Mouse (Mus musculus): Measurements from ENCODE around the gene Cnnm1. TPM values are rescaled to one million over a fixed set of nuclear protein-coding genes. Genes with fewer than 3 reads are reported as not detected.

Gene Cnnm1
- total and polyA plus RNA-seq, 2 experiments from 2014 or later, result 2.5 to 9.6 TPM

DNA sequence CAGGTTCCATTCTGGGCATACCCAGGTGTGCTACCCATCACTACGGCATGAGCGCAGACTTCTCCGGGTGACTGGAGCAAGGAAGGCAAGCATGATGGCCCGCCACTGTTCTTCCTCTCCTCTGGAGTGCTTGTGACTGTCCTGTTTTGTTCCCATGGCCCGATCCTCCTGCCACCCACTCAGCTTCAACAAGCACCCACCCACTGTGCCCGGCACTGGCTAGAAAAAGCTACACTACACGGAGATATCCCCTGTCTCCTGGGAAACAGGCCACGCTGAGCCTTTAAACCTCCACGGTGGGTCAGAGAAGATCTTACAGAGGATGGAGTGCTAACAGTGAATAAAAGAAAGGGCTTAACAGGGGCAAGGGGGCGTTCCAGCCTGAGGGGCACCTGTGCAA lies 79.0 kb downstream of the Cnnm1 start:
- Histone ChIP-seq H3K4me3 (ENCODE audit: low read length) (no peak overlapping the region), H3K4me2 (ENCODE audit: low read depth, low read length) (no peak overlapping the region), H3K27me3 (ENCODE audit: insufficient read depth, low read length) (no peaks in the 10 kb centered on the region), H3K4me1 (ENCODE audit: insufficient read depth, low read length) (no peaks in the 10 kb centered on the region), H3K9ac (replicated peaks; ENCODE audit: low read length) (no peak overlapping the region), H3K36me3 (ENCODE audit: insufficient read depth, low read length) (0 out of 2 replicates have a peak, but pooled peaks cover 12% of the 10 kb centered on the region), H3K9me3 (ENCODE audit: low read length) (no peaks in the 10 kb centered on the region), H3K27ac (no peak overlapping the region)
- TF ChIP-seq CTCF (IDR thresholded peaks at IDR 0.05; ENCODE audit: low read depth), result no peak
- ATAC-seq (no peak), DNase-seq (ENCODE audit: low spot score) (no peak)
- whole genome bisulfite sequencing, result 66% methylated on average over 10 of the region's 10 CpGs

DNA sequence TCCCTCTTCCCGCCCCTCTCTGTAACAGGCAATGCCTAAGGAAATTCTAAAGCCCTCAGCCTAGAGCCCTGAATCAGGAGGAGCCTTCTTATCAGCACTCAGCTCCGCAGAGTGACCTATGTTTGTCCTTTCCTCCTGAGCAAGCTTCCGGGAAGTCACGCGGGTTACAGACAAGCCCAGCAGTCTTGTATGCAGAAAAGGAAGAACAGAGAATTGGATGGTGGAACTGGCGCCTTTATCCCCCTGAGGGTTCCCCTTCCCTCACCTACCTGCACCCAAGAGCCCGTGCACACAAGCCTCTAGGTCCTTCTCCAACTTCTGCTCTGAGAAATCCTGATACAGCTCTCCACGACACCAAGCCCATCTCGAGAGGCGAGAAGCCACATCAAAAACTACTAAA lies 80.2 kb downstream of the Cnnm1 start:
- WGBS, result 75% methylated on average over 9 of the region's 10 CpGs
- H3K4me2 ChIP-seq (ENCODE audit: low read depth, low read length), result peak overlapping the region; percentile 42; the same call in 1 of the 2 replicates
- H3K36me3 ChIP-seq (ENCODE audit: insufficient read depth, low read length), result 0 out of 2 replicates have a peak, but pooled peaks cover 3% of the 10 kb centered on the region
- H3K27ac ChIP-seq, result no peak overlapping the region
- H3K9ac ChIP-seq (replicated peaks; ENCODE audit: low read length), result 0 out of 2 replicates have a peak overlapping the region, but pooled peaks have one; percentile 7
- ATAC-seq (no peak), DNase-seq (ENCODE audit: low spot score) (no peak)
- no peaks in the 10 kb centered on the region for H3K27me3 ChIP-seq (ENCODE audit: insufficient read depth, low read length)
- TF ChIP-seq CTCF (IDR thresholded peaks at IDR 0.05; ENCODE audit: low read depth), result no peak
- H3K4me1 ChIP-seq (ENCODE audit: insufficient read depth, low read length), result peaks cover 5% of the 10 kb centered on the region
- no peak overlapping the region for H3K4me3 ChIP-seq (ENCODE audit: low read length)
- H3K9me3 ChIP-seq (ENCODE audit: low read length), result no peaks in the 10 kb centered on the region

DNA sequence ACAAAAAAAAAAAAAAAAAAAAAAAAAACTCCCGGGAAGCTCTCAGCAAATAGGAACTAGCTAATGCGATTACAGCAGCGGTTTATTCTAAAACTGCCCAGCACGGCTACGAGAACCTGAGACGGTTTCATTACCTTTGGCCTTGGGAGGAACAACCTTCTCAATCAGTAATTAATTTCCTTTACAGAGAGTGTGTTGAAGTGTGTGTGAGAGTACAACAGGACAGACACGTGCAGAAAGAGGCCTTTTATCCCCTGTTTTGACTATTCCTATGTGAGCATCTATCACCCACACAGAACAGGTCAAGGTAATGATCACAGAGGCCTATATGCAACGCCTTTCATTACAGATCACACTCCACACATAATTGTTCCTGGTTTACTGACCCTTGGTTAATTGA lies 81.1 kb downstream of the Cnnm1 start:
- no peak for DNase-seq (ENCODE audit: low spot score)
- Histone ChIP-seq H3K9me3 (ENCODE audit: low read length) (no peaks in the 10 kb centered on the region), H3K36me3 (ENCODE audit: insufficient read depth, low read length) (no peaks in the 10 kb centered on the region), H3K27ac (no peak overlapping the region), H3K4me2 (ENCODE audit: low read depth, low read length) (peak overlapping the region; percentile 42), H3K27me3 (ENCODE audit: insufficient read depth, low read length) (no peaks in the 10 kb centered on the region), H3K4me1 (ENCODE audit: insufficient read depth, low read length) (peaks cover 6% of the 10 kb centered on the region), H3K4me3 (ENCODE audit: low read length) (peak overlapping the region; percentile 8; the same call in 1 of the 2 replicates), H3K9ac (replicated peaks; ENCODE audit: low read length) (no peak overlapping the region)
- no peak for ATAC-seq
- whole genome bisulfite sequencing, result 25% methylated on average over 8 of the region's 8 CpGs
- no peak for TF ChIP-seq CTCF (IDR thresholded peaks at IDR 0.05; ENCODE audit: low read depth)

DNA sequence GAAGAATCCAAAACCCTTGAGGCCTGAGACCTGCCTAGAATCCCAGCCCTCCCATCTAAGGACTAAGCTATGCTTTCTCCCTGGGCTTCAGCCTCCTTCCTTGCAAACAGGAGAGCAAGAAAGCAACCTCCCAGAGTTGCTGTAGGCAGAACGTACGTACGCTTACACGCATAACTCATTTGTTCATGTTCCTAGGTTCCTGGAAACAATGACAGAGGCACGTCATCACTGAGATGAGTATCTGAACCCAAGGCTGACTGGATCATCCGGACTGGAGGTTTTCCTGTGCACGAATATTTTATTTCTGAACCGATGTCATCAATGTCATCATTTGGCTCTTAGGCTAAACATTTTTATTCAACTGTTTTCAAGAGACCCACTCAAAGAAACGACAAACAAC lies 81.8 kb downstream of the Cnnm1 start:
- H3K4me1 ChIP-seq (ENCODE audit: insufficient read depth, low read length), result peaks cover 6% of the 10 kb centered on the region
- H3K4me3 ChIP-seq (ENCODE audit: low read length), result no peak overlapping the region
- no peaks in the 10 kb centered on the region for H3K9me3 ChIP-seq (ENCODE audit: low read length)
- no peak overlapping the region for H3K27ac ChIP-seq
- no peak overlapping the region for H3K9ac ChIP-seq (replicated peaks; ENCODE audit: low read length)
- no peaks in the 10 kb centered on the region for H3K27me3 ChIP-seq (ENCODE audit: insufficient read depth, low read length)
- H3K4me2 ChIP-seq (ENCODE audit: low read depth, low read length), result peak overlapping the region; percentile 42
- DNase-seq (ENCODE audit: low spot score) (no peak), ATAC-seq (no peak)
- TF ChIP-seq CTCF (IDR thresholded peaks at IDR 0.05; ENCODE audit: low read depth), result no peak
- WGBS, result 72% methylated on average over 9 of the region's 9 CpGs
- no peaks in the 10 kb centered on the region for H3K36me3 ChIP-seq (ENCODE audit: insufficient read depth, low read length)

DNA sequence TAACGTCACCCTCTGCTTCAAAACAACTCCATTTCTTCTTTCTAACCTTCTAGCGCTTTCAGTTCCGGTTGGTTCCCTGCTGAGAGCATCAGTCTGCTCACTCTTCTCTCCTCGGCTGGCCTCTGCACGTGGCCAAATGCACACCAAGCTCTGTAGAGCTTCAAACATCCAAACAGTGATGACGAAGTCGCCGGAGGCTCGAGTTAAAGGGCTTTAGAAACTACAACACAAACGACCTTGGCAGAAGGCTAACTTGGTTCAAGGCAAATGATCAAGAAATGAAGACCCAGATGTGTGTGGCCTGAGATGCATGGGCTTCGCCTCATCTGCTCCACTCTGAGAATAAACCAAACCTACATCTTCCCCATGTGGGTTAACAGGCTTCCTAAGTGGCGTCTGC lies 83.3 kb downstream of the Cnnm1 start:
- H3K4me1 ChIP-seq (ENCODE audit: insufficient read depth, low read length), result peaks cover 6% of the 10 kb centered on the region
- WGBS, result 10% methylated on average over 12 of the region's 12 CpGs
- H3K9ac ChIP-seq (replicated peaks; ENCODE audit: low read length), result peak overlapping the region; percentile 45
- no peak for TF ChIP-seq CTCF (IDR thresholded peaks at IDR 0.05; ENCODE audit: low read depth)
- H3K4me2 ChIP-seq (ENCODE audit: low read depth, low read length), result peak overlapping the region; percentile 88
- ATAC-seq (no peak), DNase-seq (ENCODE audit: low spot score) (peak; percentile 47)
- no peaks in the 10 kb centered on the region for H3K27me3 ChIP-seq (ENCODE audit: insufficient read depth, low read length)
- no peaks in the 10 kb centered on the region for H3K9me3 ChIP-seq (ENCODE audit: low read length)
- H3K4me3 ChIP-seq (ENCODE audit: low read length), result peak overlapping the region; percentile 76
- peak overlapping the region; percentile 79; the same call in 1 of the 2 replicates for H3K27ac ChIP-seq
- H3K36me3 ChIP-seq (ENCODE audit: insufficient read depth, low read length), result no peaks in the 10 kb centered on the region

DNA sequence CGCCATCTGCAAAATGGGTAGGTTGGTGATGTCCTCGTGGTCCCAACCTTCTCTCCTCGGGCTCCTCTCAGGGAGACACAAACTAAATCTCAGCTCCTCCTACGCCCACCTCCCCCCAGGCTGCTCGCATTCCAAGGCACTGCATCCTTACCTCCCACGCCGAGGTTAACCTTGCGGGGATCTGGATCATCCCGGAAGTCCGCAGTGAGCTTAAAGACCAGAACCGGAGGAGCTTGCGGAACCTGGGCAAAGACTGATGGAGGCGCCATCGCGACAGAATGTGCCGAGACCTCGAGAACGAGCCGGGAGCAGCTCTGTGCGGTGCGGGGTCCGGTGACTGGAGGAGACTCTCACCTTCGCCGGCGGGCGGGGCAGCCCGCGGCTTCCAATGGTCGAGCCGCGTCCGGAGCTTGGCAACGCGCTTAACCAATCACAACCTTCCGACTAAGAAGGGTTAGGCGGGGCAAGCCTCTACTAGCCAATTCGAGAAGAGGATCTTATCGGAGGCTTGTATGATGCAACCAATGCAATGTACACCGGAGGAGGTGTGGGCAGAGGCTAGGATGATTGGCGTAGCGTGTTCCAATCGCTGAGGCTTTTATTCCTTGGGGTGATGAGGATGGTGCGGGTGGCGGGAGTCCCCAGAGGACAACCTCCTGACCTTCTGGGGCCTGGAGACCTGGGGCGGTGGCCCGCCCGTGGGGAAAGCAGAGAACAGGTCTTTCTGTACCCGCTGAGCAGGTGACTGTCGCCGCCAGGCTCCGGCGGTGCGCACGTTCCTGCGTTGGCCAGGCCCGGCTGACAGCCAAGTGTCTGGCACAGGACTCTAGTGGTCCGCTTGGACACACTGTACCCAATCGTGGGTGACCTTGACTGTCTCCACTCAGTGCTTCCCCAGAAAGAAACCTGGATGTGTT lies 84.2 kb downstream of the Cnnm1 start, which contains the start of gene Got1:
Got1 (minus strand) TSS at position 419 of the 917 bp plus-strand sequence.
- H3K4me1 ChIP-seq (ENCODE audit: insufficient read depth, low read length), result peaks cover 6% of the 10 kb centered on the region
- peak within 1 kb of the TSS; percentile 76 for H3K4me3 ChIP-seq (ENCODE audit: low read length)
- peak within 1 kb of the TSS; percentile 77 for H3K9ac ChIP-seq (replicated peaks; ENCODE audit: low read length)
- no peaks in the 10 kb centered on the region for H3K27me3 ChIP-seq (ENCODE audit: insufficient read depth, low read length)
- no peaks in the 10 kb centered on the region for H3K9me3 ChIP-seq (ENCODE audit: low read length)
- under 1% methylated on average over 58 of the region's 58 CpGs for WGBS
- DNase-seq (ENCODE audit: low spot score) (peak; percentile 99), ATAC-seq (peak; percentile 100)
- H3K4me2 ChIP-seq (ENCODE audit: low read depth, low read length), result peak within 1 kb of the TSS; percentile 88
- H3K36me3 ChIP-seq (ENCODE audit: insufficient read depth, low read length), result no peaks in the 10 kb centered on the region
- peak within 1 kb of the TSS; percentile 88 for H3K27ac ChIP-seq
- no peak for TF ChIP-seq CTCF (IDR thresholded peaks at IDR 0.05; ENCODE audit: low read depth)
